Mouse (Mus musculus): ENCODE measurements around the gene Enpp4. TPM values are rescaled to one million over a fixed set of nuclear protein-coding genes. Genes with fewer than 3 reads are reported as not detected.
A peak's percentile ranks its signal among the peaks of the same experiment; 100 is the strongest.

Gene Enpp4
- total RNA-seq, 1 experiment from 2014 or later: 10.9 TPM

- DNase-seq: no peak
These were observed 14.7 kb downstream of the Enpp4 start for GRCm38 (mm10) chr17:44090916-44091315.

DNA sequence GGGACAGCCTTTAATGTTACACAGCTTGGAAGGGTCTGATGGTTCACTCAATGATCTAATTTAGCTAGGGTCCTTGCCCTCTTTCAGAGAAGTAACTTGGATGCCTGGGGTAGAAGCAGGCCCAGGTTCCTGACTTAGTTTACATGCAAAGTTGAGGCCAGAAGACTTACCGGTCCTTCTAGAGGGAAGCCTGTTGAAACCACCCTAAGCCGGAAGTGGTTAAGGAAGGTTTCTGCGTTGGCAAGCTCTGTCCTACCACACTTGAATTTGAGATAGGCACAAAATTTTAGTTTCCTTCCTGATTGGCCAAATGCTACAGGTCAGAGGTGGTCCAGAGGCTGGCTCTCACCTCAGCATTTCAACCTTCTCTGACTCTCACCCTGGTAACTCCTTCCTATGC is 17.4 kb downstream of the Enpp4 start:
- no peak for DNase-seq

GRCm38 (mm10) chr17:44083156-44083555 is 22.5 kb downstream of the Enpp4 start:
- no peak for DNase-seq

DNA sequence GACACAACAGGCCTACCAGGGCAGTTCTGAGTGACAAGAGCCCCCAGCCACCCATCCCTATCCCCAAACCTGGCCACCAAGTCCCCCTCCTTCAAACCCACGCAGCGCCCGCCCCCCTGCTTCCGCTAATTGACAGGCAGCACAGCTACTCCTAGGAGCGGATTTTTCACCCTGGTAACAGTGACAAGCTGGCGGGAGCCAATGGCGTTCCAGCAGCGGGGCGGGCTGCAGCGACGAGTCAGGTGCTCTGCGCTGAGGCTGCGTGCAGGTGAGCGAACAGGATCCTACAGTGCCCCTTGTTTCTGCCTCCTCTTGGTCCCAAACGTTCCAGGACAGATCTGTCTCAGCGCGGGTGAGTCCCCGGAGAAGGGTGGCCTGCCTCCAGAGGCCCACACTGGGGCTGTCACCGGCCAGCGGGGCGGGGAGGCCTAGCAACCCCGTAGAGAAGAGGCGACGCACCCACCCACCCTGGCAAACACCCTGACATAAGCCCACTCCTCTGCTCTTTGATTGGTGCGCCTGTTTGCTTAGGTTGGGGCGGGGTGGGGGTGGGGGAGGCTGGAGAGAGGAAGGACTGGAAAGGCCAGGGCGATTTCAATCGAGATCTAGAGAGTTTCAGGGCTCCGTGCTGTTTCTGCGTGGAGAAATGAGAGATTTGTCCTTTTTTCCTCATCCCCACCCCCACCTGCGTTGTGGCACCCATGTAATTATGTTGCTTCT is 26.8 kb downstream of the Enpp4 start, which contains the start of gene Enpp5:
Enpp5 (plus strand) TSS at position 183 of the 720 bp plus-strand sequence.
- peak; percentile 85 for DNase-seq

DNA sequence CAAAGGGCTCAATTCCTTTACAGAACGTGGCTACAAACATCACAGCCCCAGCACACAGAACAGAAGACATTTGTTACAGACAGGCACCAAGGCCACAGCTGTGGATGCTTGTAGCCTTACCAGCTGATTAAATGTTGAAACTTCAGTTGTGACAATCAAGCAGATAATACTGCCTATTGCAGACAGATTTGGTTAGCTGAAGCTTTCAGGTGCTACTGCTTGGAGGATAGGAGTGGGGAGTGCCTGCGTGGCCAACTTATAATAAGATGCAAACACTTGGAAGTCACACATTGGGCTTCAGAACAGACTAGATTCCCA is 27.8 kb downstream of the Enpp4 start:
- no peak for DNase-seq

DNA sequence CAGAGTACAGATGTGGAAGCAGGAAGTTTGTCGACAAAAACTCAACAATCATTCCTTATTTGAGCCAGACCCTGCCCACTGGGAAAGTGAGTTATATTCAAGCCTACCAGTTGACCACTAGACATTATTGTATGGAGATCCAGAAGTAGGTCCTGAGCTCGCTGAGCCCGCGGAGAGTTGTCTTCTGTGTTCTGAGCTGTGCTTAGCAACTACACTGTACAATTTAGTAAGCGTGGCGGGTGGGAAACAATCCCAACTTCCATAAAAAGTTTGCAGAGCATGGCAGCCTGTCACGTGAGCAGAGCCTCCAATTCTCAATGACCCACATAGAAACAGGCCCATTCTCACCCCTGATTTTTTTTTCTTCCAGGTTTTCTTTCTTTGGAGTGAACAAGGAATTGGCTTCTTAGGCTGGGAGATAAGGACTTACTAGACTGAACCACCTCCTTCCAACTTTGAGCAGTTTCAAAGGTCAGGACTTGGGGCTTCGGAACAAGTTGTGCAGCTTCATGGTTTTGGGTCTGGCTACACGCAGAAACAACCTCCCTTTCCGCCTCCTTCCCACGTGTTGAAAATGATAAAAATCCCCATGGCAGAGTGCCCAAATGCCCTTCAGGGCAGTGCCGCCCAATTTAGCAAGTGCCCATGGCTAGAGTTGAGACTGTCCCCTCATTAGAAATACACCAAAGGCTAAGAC is 28.3 kb downstream of the Enpp4 start:
- DNase-seq: no peak

DNA sequence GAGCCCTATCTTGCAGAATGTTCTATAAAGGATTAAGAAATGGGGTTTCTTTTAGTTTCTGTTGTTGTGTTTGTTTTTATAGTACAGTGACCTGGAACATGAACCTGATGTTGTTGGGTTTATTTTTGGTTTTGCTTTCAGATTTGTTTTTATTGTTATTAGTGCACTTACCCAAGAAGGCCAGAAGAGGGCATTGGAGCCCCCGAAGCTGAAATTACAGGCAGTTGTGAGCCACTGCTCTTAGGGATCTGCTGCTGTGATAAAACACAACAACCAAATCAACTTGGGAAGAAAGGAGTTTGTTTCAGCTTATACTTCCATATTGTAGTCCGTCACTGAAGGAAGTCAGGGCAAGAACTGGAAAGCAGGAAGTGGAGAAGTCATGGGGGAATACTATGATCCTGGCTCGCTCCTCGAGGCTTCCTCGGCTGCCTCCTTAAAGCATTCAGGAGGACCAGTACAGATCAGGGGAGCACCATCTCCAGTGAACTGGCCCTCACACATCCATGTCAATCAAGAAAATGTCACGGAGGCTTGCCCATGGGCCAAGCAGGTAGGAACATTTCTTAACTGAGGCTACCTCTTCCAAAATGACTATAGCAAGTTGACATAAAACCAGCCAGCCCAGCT is 29.4 kb downstream of the Enpp4 start:
- no peak for DNase-seq

- DNase-seq: no peak
These were observed 30.0 kb downstream of the Enpp4 start for GRCm38 (mm10) chr17:44075601-44076000.

DNA sequence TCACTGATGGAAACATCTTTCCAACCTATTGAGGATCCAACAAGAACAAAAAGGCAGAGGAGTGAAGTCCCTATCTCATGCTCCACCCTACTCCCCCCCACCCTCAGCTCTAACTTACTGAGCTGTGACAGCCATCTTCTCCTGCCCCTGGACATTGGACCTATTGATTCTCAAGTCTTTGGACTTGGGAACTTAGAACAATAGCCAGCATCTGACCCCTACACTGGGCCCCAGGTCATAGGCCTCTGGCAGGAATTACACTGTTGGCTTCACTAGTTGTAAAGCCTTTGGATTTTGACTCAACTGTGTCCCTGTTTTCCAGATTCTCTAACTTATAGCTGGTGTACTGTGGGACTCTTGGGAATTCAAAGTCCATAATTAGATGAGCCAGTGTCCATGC is 33.9 kb downstream of the Enpp4 start:
- no peak for DNase-seq

GRCm38 (mm10) chr17:44068876-44069275 is 36.7 kb downstream of the Enpp4 start:
- no peak for DNase-seq

- no peak for DNase-seq
These were observed 44.2 kb downstream of the Enpp4 start for GRCm38 (mm10) chr17:44061289-44061890.

DNA sequence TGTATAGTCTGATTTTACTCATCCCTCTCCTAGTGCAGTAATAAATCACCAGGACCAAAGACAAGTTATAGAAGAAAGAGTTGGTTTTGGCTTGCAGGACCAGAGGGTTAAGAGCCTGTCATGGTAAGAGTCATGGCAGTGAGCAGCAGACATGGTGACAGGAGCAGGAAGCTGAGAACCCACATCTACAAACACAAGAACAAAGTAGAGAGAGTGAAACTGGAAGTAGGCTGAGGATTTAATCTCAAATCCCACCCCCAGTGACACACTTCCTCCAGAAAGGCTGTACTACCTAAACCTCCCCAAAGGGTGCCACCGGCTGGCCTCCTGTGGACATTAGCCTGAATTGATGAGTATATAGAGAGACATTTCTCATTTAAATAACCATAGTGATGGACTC is 44.8 kb downstream of the Enpp4 start:
- DNase-seq: no peak

DNA sequence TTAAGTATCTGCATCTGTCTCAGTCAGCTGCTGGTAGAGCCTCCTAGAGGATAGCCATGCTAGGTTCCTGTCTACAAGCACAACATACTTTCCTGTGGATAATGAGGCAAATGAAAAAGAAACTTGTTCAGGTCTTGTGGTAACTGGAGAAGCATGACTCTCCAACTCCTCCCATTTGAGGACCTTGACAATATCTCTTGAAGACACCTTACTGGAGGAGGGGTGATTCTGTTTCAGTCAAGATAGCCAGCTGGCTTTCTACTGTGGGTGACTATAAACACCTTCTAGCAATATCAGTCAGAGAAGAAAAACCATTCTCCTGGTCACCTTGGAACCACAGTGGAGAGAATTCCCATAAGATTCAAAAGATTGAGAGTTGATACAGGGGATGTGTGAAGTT is 47.5 kb downstream of the Enpp4 start:
- no peak for DNase-seq

GRCm38 (mm10) chr17:44057123-44057522 is 48.5 kb downstream of the Enpp4 start:
- DNase-seq: no peak

GRCm38 (mm10) chr17:44053427-44053826 is 52.2 kb downstream of the Enpp4 start:
- DNase-seq: no peak

Other genes starting within 250 kb of the Enpp4 start
- 34.1 and 38.6 TPM in 2 replicates for gene Enpp5, start 27.0 kb downstream of the Enpp4 start, total RNA-seq (2021)
- 13.4 and 14.4 TPM in 2 replicates for gene Clic5, start 82.8 kb upstream of the Enpp4 start, total RNA-seq (2021)